Mouse (Mus musculus) liver, embryonic 14.5 days (tissue): ENCODE measurements around the gene Cyb5b. TPM values are rescaled to one million over a fixed set of nuclear protein-coding genes. Genes with fewer than 3 reads are reported as not detected.

Experiments
- ATAC-seq: fragments of 200-750 bp; cut with Nextera tagmentation; 2 replicates; pipeline ENCODE4 v1.8.0; 2017; ENCODE audit warnings: moderate number of reproducible peaks, mild to moderate bottlenecking, moderate library complexity; ENCODE audit not compliant: insufficient read depth
- DNase-seq, 3 experiments: peaks; one replicate each; pipeline ENCODE4 v3.0.0-alpha.2; 2012 to 2013; ENCODE audit warnings: low read depth in 3 of 3, low spot score in 3 of 3
- H3K27ac ChIP-seq: fragments of 300-500 bp; sonication (generic); 2 replicates; pipeline ENCODE4 v1.5.1; 2014; ENCODE audit warnings: moderate library complexity, mild to moderate bottlenecking, control low read depth, inconsistent platforms
- H3K27me3 ChIP-seq: fragments of 300-500 bp; sonication (generic); 2 replicates; pipeline ENCODE4 v1.6.1; 2014; ENCODE audit warnings: mild to moderate bottlenecking, low read length, moderate library complexity; ENCODE audit not compliant: control insufficient read depth, insufficient read depth
- H3K36me3 ChIP-seq: fragments of 300-500 bp; sonication (generic); replicated peaks from 2 replicates; pipeline ENCODE4 v1.6.1; 2014; ENCODE audit warnings: low read depth; ENCODE audit not compliant: control insufficient read depth, insufficient read depth
- H3K4me1 ChIP-seq, 2 experiments: fragments of 200-500 bp in 1 of 2; fragments of 300-500 bp in 1 of 2; sonication (generic) in 1 of 2; replicated peaks; 2 replicates each; pipeline ENCODE4 v1.6.1; 2012 to 2014; ENCODE audit warnings: antibody characterized with exemption in 1 of 2, inconsistent platforms in 1 of 2, low read length in 1 of 2; ENCODE audit not compliant: control insufficient read depth in 2 of 2, insufficient read depth in 2 of 2
- H3K4me2 ChIP-seq: fragments of 300-500 bp; sonication (generic); 2 replicates; pipeline ENCODE4 v1.6.1; 2014; ENCODE audit warnings: low read depth, mild to moderate bottlenecking, control low read depth, moderate library complexity
- H3K4me3 ChIP-seq, 2 experiments: fragments of 200-500 bp in 1 of 2; fragments of 300-500 bp in 1 of 2; sonication (generic) in 1 of 2; 2 replicates each; pipeline ENCODE4 v1.5.1; 2012 to 2014; ENCODE audit warnings: low read depth in 2 of 2, low read length in 2 of 2, mild to moderate bottlenecking in 2 of 2, control low read depth in 1 of 2, inconsistent platforms in 1 of 2, moderate library complexity in 1 of 2; ENCODE audit not compliant: insufficient read depth in 1 of 2
- H3K9ac ChIP-seq: fragments of 300-500 bp; sonication (generic); replicated peaks from 2 replicates; pipeline ENCODE4 v1.6.1; 2014; ENCODE audit warnings: mild to moderate bottlenecking, control low read depth, moderate library complexity
- H3K9me3 ChIP-seq: fragments of 300-500 bp; sonication (generic); 2 replicates; pipeline ENCODE4 v1.6.1; 2016; ENCODE audit warnings: low read length, mixed read lengths; ENCODE audit not compliant: control insufficient read depth
- CTCF ChIP-seq: IDR thresholded peaks from 2 replicates; pipeline ENCODE4 v1.5.1; 2016; ENCODE audit warnings: antibody characterized with exemption, low read depth, control low read depth
- EP300 ChIP-seq: IDR thresholded peaks from 2 replicates; pipeline ENCODE4 v1.6.1; 2016; ENCODE audit warnings: antibody characterized with exemption, low read depth
- WGBS: fragments of 180-500 bp; shearing (Covaris S2); extraction: QIAGEN DNeasy Blood & Tissue Kit; methylation state at CpG from one replicate; pipeline ENCODE4 v1.1.7; 2014; ENCODE audit not compliant: insufficient replicate concordance; 5-methylcytosine and 5-hydroxymethylcytosine counted together
- polyA plus RNA-seq, 2 experiments: library from polyadenylated mRNA; depleted of rRNA in 1 of 2; stranded (reverse) in 1 of 2; unstranded in 1 of 2; fragments of >200 nt; fragmentation: Nextera tagmentation in 1 of 2; extraction: Ambion mirVana in 1 of 2; gene quantifications; 2 replicates each; pipeline versions ENCODE4 v1.2.1 to v1.2.3; 2012 to 2014

Cyb5b gene
- polyA plus RNA-seq, 2 experiments: 21.1 to 25.6 TPM

DNA sequence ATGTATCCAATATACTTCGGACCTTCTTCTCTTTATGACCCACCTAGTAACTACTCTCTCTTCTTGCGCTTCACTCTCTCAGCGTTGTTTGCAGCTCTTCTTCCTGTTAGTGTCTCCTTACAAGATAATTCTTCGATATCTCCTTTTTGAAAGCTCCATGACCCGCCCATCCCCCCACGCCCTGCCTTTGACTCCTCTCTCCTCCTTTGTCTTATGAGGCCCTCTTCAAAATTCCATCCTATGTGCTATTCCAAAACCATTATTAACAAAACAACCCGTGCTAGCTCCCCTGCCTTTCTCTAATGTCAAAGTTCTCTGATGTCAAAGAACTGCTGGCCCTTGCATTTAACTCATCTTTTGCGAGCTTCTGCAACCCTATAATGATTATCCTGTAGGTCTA, 67.7 kb downstream of the Cyb5b start:
- ATAC-seq: no peak
- Histone ChIP-seq H3K4me2 (no peak overlapping the region), H3K36me3 (no peaks in the 10 kb centered on the region), H3K27me3 (no peaks in the 10 kb centered on the region), H3K4me3 (no peak overlapping the region), H3K27ac (no peak overlapping the region), H3K9ac (no peak overlapping the region), H3K4me1 (peaks cover 0 to 20% of the 10 kb centered on the region in 2 experiments; a peak in 3 of 4 replicates), H3K9me3 (no peaks in the 10 kb centered on the region)
- DNase-seq: no peak
- WGBS: 52% methylated on average over 8 of the region's 8 CpGs
- no peak for TF ChIP-seq CTCF
- TF ChIP-seq EP300: no peak

DNA sequence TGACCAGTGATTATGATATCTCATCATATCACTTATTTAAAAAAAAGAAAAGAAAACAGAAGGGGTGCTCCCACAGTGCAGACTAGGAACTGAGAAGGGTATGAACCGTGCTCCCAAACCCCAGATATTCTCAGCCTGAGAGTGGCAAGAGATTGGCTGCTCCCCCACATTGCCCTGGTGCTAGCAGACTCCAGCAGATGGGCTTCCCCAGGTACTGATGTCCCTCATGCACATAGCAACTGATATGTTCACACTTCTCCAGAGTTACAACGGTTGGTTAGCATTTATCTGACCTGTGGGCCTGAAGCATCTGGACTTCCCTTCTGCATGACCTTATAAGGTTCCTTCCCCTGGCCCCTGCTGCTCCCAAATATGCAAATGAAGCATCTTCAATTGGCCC, 68.6 kb downstream of the Cyb5b start:
- Histone ChIP-seq H3K9me3 (no peaks in the 10 kb centered on the region), H3K4me1 (peaks cover 0 to 20% of the 10 kb centered on the region in 2 experiments; a peak in 3 of 4 replicates), H3K4me2 (no peak overlapping the region), H3K27ac (no peak overlapping the region), H3K27me3 (no peaks in the 10 kb centered on the region), H3K4me3 (no peak overlapping the region), H3K9ac (no peak overlapping the region), H3K36me3 (no peaks in the 10 kb centered on the region)
- no peak for DNase-seq
- ATAC-seq: no peak
- 24% methylated on average over 2 of the region's 2 CpGs for WGBS
- TF ChIP-seq EP300 (no peak), CTCF (no peak)

DNA sequence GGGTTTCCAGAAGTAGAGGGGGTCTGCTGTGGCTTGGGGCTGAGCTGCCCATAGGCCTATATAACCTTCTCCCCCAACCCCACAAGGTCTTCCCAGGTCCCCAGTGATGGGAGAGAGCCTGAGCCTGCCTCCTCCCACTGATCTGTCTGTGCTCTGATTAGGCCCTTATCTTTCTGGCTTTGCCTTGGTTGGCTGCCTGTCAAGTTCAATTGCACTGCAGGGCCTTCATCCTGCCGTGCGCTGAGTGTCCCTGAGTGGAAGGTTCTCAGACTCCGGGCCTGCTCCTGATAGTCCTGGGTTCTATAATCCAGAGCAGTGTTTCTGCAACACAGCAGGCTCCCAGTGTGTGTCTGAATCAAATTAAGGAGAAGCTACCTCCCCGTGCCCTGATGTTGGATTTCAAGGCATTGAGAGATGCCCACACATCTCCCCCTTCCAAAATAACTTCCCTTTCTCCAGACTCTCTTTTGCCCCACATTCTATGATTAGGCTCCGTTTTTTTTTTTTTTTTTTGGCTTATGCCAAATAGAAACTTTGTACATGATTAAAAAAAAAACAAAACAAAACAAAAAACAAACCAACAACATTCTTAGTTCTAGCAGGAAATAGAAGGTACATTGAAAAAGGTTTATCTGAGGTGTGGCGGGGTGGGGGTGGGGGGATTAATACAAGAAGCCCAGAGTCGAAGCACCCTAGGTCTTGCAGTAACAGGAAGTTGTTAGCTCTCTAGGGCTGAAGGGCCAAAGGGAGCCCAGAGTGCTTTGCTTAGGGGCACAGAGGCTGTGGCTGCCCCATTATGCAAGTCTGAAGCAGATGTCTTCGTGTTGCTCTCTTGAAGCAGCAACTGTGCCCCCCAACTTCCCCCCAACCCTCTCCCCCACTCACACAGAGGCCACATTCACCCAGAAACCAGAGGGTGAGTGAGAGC, 71.7 kb downstream of the Cyb5b start:
- H3K4me1 ChIP-seq: peaks cover 0 to 23% of the 10 kb centered on the region in 2 experiments; a peak in 3 of 4 replicates
- WGBS: 15% methylated on average over 8 of the region's 8 CpGs
- H3K4me3 ChIP-seq: no peak overlapping the region
- H3K9ac ChIP-seq: no peak overlapping the region
- H3K27ac ChIP-seq: no peak overlapping the region
- no peaks in the 10 kb centered on the region for H3K36me3 ChIP-seq
- no peak for ATAC-seq
- TF ChIP-seq EP300: no peak
- TF ChIP-seq CTCF: no peak
- no peak overlapping the region for H3K4me2 ChIP-seq
- no peaks in the 10 kb centered on the region for H3K9me3 ChIP-seq
- DNase-seq: peak in 2 of 3 experiments; percentile 13 to 17
- no peaks in the 10 kb centered on the region for H3K27me3 ChIP-seq

DNA sequence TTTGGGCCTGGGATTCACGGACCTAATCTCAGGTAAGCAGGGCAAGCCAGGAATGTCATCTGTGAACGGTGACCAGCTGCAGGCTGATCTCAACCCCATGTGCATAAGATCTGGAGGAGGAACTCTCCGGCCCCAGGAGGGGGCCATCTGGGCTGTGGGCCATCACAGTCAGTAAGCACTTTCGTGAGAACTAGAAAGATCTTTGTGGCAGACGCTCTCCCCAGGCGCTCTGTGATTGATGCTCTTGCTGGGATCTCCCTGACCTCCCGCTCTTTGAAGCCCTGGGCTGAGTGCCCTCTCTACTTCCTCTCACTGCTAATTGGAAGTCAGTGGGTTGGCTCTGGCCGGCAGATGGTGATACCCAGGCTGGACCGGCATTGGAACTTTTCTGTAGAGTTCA, 75.7 kb downstream of the Cyb5b start:
- no peak overlapping the region for H3K9ac ChIP-seq
- no peaks in the 10 kb centered on the region for H3K9me3 ChIP-seq
- WGBS: 51% methylated on average over 9 of the region's 9 CpGs
- H3K27me3 ChIP-seq: no peaks in the 10 kb centered on the region
- H3K27ac ChIP-seq: no peak overlapping the region
- no peak for ATAC-seq
- DNase-seq: no peak
- TF ChIP-seq EP300: no peak
- no peak for TF ChIP-seq CTCF
- no peak overlapping the region for H3K4me2 ChIP-seq
- H3K36me3 ChIP-seq: no peaks in the 10 kb centered on the region
- peaks cover 0 to 9% of the 10 kb centered on the region in 2 experiments; a peak in 3 of 4 replicates for H3K4me1 ChIP-seq
- H3K4me3 ChIP-seq: no peak overlapping the region

DNA sequence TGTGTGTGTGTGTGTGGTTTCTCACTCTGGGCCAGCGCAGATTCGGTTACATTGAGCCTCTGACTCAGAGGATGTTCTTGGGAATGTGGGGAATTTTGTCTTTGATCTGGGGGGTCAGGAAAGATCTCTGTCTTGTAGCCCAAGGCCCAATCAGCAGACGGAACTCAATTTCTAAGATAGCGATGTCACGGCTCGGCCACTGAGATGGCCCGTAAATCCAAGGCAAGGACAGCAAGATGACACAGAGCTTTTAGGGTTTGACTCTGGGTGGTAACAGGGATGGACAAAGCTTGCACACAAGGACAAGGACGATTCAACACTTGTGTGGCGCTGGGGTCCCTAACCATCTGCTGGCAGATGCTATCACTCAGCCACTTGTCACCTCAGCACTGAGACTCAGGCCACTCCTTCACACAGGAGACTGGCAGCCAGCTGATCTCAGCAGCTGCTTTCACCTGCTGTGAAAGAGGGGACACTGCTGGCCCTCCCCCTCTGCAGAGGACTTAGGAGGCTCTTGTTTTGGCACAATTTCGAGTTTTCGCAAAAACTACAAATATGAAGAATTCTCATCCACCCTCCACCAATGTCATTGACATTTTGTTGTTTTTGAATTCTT, 76.7 kb downstream of the Cyb5b start:
- TF ChIP-seq EP300 (no peak), CTCF (no peak)
- Histone ChIP-seq H3K9ac (no peak overlapping the region), H3K4me3 (no peak overlapping the region), H3K27ac (no peak overlapping the region), H3K36me3 (no peaks in the 10 kb centered on the region), H3K27me3 (no peaks in the 10 kb centered on the region), H3K4me1 (peaks cover 0 to 4% of the 10 kb centered on the region in 2 experiments; a peak in 3 of 4 replicates), H3K4me2 (no peak overlapping the region), H3K9me3 (no peaks in the 10 kb centered on the region)
- DNase-seq (no peak), ATAC-seq (no peak)
- 60% methylated on average over 11 of the region's 11 CpGs for WGBS
